Mouse (Mus musculus): ENCODE data around the gene Wdfy2. TPM values are rescaled to one million over a fixed set of nuclear protein-coding genes. Genes with fewer than 3 reads are reported as not detected.
"Not testable (repeated sequence)": the region's sequence is repeated elsewhere in the genome, so short reads cannot be mapped to it uniquely, and the experiment has no call there.

Gene Wdfy2
- 10 to 100 TPM; 10.5 to 12.8 TPM for total RNA-seq (2021)

DNA sequence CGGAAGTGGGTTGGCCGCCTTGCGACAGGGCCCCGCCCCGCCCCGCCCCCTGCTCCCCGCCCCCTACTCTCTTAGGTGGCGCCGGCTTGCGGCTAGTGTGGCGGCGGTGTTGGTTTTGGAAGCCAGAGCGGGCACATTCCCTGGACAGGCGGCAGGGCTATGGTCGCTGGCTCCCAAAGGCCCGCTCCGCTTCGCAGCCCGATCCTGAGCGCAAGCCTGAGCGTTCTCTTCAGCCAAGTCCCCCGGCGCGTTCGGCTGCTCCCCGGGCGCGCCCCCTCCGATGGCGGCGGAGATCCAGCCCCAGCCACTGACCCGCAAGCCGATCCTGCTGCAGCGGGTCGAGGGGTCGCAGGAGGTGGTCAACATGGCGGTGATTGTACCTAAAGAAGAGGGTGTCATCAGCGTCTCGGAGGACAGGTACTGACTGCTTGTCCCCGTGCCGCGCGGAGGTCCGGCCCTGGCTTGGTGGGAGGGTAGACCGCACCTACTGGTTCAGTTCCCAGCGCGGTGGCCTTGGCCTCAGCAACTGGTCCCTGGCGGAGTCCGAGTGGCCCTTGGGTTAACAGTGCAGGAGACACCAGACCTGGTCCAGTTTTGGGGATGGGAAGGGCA lies at the start of gene Wdfy2:
Wdfy2 (plus strand) TSS at position 38 of the 612 bp plus-strand sequence.
- no peak for DNase-seq (ENCODE audit: low spot score in 2 of 2)
- intact Hi-C loops (cut with DNase I), result loop anchor here (1.0 to 5.0 kb wide), 2 partner anchors 40 to 76 kb away; partner anchors contain the start of gene Ints6

DNA sequence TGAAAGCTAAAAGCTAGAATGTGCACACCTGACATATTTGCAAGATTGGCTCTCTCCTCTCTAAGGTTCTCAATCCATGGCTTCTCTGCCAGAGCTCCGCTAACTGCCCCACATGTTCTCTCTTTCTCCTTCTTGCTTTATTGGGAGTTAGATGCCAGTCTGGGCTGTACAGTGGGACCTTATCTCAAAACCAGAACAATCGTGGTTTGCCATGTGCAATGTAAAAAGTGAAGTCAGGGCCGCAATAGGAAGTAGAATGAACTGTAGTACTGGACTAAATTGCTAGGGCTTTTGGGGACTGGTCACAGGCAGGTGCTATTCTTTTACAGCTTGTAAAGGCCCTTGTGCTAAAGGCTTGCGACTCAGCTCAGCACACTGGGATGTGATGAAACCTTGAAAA lies 48.2 kb upstream of the Wdfy2 start:
- intact Hi-C loops (cut with DNase I), result no loop called here
- DNase-seq (ENCODE audit: low spot score in 2 of 2), result no peak

DNA sequence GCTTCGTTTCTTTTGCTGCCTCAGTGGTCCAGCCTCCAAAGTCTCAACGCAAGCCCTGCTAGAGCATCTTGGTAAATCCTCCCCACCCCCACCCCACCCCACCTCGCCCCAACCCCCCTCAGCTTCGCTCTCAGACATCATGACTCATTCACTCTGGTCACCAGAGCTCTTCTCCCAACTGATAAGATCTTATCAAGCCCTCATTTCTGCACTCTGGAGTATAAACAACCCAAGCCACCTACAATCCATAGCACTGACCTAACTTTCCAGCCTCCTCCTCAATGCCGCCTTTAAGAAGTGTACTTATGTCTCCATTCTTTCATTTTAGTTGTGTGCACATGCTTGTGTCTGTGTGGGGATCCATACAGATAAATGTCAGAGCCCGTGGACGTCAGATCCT lies 41.8 kb upstream of the Wdfy2 start:
- intact Hi-C loops (cut with DNase I), result no loop called here
- no peak for DNase-seq (ENCODE audit: low spot score in 2 of 2)

DNA sequence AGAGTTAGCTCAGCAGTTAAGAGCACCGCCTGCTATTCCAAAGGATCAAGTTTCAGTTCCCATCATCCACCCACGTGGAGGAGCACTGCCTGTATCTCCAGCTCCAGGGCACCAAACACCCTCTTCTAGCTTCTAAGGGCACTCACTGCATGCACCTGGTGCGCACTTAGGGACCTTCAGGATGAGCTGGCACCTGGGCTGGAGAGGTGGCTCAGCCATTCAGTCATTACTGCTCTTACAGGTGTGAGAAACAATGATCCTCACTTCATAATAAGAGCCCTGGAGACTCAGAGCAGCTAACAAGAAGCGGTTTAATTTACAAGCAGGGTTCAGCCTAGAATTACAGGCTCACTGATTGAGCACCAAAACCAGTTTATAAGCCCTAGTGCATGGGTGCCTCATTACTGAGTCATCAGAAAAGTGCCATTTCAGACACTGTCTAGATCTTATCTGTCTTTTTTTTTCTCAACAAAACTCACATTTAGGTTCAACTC lies 38.8 kb upstream of the Wdfy2 start:
- DNase-seq (ENCODE audit: low spot score in 2 of 2), result no peak
- intact Hi-C loops (cut with DNase I), result no loop called here

DNA sequence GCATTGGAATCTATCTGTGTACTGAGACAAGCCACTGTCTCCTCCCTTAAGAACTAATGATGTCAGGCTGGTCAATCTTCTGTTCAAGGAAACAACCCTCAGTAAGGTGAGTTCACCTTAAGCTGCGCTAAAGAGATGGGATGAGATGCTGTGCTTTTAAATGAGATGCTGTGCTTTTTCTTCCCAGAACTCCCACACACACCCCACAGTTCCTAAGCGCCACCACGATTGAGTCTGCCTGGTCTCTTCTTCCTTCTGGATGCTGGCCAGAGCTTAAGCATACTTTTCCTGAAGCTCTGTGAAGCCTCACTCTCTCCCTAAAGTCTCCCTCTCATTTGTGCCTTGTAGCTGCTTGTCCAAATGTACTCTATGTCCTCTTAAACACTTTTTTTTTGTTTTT lies 36.7 kb upstream of the Wdfy2 start:
- intact Hi-C loops (cut with DNase I), result no loop called here
- peak; percentile 26 to 30 for DNase-seq (ENCODE audit: low spot score in 2 of 2)

DNA sequence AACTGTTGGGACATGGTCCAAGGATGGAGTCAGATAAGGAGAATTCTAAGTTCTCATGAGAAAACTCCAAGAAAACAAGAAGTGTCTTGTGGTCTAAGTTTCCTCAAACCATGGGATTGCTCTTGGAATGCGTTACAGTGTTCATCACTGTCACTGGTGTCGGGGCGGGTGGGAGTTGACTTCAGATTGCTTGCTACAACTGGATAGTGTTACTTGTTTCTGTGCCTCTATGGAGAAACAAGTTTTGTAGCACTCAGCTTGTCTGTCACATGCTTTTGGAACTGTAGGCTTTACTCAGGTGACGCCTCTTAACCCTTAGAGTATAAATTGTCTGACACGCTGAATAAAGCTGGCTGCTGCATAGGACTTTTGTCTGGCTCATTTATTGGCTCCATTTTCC lies 34.3 kb upstream of the Wdfy2 start:
- no peak for DNase-seq (ENCODE audit: low spot score in 2 of 2)

DNA sequence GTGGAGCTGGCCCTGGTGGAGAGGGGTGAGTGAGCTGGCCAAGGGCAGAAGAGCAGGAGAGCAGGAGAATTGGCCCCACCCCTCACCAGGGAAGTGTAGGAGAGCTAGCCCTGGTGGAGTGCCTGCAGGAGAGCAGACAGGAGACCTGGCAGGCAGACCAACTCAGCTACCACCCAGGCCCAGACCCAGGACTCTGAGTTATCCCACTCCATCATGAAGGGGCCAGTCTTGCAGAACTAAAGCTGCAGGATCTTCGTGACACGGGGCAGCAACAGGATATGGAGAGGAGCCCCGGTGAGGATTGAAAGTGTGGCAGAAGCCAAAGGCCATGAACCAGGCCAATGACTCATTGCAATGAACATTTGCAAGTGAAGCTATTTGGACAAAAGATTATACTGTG lies 30.6 kb upstream of the Wdfy2 start:
- intact Hi-C loops (cut with DNase I), result no loop called here
- no peak for DNase-seq (ENCODE audit: low spot score in 2 of 2)

More for the DNA sequence above, 34.3 kb upstream of the Wdfy2 start:
- intact Hi-C loops (cut with DNase I), result no loop called here

DNA sequence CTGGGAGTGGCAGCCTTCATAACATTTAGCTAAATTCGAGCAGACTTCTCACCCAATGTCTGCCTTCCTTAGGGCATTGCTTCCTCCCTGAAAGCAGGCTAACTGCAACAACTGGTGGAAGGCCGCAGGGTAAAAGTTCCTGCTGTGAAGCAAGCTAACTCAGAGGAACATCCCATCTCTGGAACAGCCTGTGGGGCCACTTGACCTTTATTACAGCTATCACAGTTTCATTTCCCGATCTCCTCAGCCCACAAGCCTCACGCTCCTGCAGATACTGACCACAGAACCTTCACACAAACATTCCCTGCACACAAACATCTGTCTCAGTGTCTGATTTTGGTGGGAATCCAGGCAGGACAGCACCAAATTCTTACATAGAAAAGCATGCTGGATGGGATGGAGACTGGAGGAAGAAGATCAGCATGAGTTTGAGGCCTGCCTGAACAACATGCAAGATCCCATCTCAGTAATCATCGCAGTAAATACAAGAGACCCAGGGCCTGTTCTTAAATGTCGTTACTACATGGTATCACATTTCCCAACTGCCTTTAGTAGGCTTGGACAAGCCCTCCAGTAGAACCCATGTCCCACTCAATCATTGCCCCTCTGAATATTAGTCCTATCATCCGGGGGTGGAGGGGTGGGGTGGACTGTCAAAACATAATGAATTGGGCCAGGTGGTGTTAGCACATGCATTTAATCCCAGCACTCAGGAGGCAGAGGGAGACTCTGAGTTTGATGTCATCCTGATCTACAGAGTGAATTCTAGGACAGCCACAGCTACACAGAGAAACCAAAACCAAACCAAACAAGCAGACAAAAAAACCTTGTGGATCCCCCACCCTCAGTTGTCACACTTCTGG lies 28.6 kb upstream of the Wdfy2 start:
- DNase-seq (ENCODE audit: low spot score in 2 of 2), result no peak
- intact Hi-C loops (cut with DNase I), result no loop called here

DNA sequence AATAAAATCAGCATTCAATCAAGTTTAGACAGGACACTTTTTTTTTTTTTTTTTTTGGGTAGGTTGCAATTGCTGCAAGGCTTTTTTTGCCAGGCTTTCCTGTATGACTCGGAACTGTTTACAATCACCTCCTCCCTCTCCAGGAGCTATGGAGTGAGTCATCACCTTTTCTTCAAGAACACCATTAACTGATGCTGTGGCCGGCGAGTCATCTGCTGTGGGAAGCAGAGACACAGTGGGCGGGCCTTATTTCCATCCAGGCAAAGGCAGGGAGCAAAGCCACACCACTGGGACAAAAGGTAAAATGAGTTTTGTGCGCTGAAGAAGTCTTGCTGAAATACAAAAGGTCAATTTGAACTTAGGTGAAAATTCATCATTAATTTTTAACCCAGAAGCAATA lies 24.7 kb upstream of the Wdfy2 start:
- intact Hi-C loops (cut with DNase I), result no loop called here
- peak in 1 of 2 experiments; percentile 27 for DNase-seq (ENCODE audit: low spot score in 2 of 2)

DNA sequence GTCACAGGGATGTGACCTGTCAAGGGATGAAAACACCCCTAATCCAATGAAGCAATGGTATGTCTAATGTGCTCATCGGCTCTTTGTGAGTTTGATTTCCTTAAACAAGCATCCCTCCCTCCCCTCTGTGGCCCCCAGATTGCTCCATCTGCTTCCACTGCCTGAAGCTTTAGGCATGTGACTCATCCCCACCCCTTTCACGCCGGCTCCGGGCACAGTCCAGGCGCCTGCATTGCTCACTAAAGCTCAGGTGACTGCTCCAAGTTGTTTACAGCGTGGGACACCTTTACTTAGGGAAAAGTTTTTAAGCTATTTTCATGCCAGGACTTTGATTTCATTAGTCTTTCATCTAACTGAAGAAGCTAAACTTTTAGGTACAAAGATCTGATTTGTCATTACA lies 22.9 kb upstream of the Wdfy2 start:
- intact Hi-C loops (cut with DNase I), result no loop called here
- DNase-seq (ENCODE audit: low spot score in 2 of 2), result no peak

DNA sequence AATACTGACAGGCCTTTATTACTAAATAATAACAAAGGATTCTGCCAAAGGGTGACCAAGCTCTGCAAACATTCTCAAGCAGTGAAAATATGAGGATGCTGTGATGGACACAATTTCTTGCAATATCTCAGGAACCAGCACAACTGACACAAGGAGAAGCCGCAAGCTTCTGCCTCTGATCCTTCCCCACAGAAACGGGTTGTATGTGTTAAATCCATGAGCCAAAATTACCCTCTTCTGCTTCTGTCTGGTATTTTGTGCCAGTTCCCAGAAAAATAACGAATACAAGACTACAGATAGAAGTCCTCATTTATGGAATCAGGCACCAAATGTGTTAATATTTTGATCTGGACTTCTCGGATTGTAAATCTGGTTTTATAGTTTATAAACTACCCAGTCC lies 20.7 kb upstream of the Wdfy2 start:
- DNase-seq (ENCODE audit: low spot score in 2 of 2), result no peak
- intact Hi-C loops (cut with DNase I), result no loop called here

DNA sequence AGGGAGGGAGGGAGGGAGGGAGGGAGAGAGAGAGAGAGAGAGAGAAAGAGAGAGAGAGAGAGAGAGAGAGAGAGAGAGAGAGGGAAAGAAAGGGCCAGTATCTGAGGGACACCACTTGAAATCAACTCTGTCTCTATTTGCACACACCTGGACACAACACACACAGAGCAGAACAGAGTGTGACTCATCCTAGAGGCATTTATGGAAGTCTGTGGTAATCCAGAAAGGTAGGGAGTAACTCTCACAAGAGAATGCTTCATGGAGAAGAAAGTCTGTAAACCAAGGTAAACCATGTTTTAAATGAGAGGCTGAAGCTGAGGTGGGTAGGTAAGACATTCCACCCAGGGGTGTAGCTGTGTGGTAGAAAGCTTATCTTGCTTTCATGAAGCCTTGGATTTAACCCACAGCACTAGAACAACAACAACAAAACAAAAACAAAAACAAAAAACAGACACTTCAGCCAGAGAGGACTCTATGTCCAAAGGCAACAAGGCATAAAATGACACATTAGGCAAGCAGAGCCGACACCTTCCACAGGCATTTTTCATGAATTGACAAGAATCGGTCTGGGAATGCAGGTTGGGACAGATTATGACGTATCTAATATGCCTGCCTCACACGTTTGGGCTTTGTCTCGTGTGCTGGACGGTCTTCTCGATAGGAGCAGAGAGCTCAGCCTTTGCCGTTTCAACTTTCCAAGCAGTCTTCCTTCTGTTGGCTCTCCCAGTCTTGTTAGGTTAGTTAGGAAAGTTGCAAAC lies 11.7 kb upstream of the Wdfy2 start:
- no peak for DNase-seq (ENCODE audit: low spot score in 2 of 2)
- intact Hi-C loops (cut with DNase I), result no loop called here

DNA sequence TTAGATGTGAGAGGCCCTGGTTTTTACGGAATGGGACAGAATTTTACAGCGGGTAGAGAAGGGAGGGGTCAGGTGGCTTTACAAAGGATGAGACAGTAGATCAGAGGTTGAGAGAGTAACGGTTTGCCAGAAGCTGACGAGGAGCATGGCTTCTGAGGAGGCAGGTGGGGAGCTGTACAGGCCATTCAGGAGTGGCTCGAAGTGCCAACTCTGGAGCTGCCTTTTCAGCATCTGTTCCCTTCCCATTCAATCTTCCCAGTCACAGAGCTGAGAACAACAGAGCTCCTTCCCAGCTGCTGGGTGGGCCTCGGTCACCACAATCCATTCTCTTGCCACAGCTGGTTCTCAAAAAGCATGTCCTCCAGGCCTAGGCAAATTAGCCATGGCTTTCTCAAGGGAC lies 8.2 kb upstream of the Wdfy2 start:
- intact Hi-C loops (cut with DNase I), result no loop called here

DNA sequence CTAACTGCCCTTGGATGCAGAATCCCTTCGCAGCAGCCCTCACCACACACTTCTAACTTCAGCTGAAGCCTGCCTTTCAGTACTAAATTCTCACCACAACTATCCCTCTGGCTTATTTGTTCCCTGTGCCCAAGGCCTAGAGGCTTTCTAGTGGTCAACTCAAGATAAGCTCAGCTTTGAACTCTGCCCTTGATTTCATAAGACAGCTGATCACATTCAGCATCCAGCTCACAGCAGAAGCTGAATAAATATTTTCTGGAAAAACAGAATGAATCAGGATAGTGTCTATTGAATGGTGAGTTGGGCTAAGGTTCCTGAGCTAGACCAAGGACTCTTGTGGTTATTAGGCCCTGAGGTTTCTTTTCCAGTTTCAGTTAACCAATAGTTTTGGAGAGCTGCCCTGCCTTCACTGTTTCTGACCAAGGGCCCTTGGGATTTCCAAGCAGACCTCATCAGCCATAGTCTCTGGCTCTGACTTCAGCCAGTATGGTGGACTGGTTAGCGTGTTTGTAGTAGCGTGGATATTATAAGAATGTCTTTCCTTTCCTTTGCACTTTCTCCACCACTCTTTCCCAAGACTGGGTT lies 5.7 kb upstream of the Wdfy2 start:
- intact Hi-C loops (cut with DNase I), result no loop called here
- DNase-seq (ENCODE audit: low spot score in 2 of 2), result no peak

More for the DNA sequence above, 8.2 kb upstream of the Wdfy2 start:
- DNase-seq (ENCODE audit: low spot score in 2 of 2), result no peak

DNA sequence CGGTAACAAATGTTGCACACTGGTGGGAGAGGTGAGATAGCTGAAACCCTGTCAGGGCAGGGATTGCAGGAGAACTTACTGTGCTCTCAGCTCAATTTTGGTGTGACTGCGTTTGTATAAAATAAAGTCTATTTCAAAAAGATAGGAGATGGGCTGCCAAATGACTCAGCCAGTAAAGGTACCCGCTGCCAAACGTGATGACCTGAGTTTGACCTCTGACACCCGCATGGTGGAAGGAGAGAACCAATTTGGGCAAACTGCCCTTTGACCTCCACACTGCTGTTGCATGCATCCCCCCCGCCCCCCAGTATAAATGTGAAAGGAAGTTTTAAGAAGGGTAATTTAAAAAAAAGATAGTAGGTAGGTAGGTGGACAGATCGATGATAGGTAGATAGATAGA lies 4.4 kb upstream of the Wdfy2 start:
- DNase-seq (ENCODE audit: low spot score in 2 of 2), result no peak
- intact Hi-C loops (cut with DNase I), result no loop called here

DNA sequence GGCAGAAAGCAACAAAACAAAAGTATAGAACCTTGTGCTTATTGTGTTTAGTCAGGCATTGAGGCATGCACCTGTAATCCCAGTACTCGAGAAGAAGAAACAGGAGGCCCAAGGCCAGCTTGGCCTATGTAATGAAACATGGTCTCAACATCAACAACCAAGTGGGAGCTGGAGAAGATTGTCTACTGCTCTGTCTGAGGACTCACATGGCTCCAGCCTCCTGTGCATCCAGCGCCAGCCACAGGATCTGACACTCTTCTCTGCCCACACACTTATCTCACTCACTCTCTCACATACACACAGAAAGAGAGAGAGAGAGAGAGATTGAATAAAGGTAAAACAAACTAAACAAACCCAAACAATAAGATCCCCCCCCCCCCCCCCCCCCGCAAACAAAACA lies 3.9 kb upstream of the Wdfy2 start:
- intact Hi-C loops (cut with DNase I), result no loop called here
- no peak for DNase-seq (ENCODE audit: low spot score in 2 of 2)

DNA sequence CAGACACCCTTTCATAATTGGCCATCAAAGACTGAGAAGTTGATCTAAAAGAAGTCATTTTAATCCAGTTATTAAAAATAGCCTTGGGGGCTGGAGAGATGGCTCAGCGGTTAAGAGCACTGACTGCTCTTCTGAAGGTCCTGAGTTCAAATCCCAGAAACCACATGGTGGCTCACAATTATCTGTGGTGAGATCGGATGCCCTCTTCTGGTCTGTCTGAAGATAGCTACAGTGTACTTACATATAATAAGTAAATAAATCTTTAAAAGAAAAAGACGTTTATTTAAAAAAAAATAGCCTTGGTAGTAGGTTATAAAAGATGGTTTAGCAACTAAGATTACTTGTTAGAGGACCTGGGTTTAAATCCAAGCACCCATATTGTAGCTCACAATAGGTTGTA lies 1.7 kb upstream of the Wdfy2 start:
- intact Hi-C loops (cut with DNase I), result loop anchor here (5.0 kb wide), 1 partner anchor 42 kb away; no protein-coding TSS in a partner anchor
- not testable (repeated sequence) for DNase-seq (ENCODE audit: low spot score in 2 of 2)

DNA sequence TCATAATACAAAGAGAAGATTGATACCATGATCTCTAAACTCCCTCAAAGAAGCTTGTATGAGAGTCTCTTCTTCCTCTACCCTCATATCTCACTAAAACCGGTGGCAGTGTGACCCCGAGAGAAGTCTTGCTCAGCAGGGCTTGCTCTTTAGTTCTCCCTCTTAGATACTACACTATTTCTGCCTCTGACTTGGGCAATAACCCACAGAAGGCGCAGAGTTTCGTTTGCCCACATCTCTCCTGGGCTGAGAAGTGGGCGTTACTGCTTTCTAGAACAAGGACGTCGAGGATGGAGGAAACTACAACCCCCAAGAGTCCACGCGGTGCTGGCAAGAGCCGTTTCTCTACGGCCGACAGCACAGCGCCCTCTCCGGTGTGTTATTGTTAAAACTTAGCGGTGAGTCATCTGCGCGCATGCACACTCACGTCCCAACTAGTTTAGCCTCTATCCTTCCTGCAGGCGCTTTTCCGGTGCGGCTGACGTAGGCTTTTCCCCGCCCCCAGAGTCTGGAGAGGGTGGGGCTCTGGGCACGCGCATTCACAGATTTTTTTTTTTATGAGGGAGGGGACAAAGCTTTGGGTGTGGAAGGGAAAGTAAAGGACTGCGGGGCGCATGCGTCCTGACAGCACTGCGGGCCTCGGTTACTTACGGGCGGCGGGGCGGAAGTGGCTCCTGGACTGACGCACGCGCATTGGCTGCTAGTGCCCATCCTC lies 395 bp upstream of the Wdfy2 start:
- peak; percentile 98 for DNase-seq (ENCODE audit: low spot score in 2 of 2)
- intact Hi-C loops (cut with DNase I), result loop anchor here (1.0 to 5.0 kb wide), 2 partner anchors 40 to 76 kb away; partner anchors contain the start of gene Ints6

DNA sequence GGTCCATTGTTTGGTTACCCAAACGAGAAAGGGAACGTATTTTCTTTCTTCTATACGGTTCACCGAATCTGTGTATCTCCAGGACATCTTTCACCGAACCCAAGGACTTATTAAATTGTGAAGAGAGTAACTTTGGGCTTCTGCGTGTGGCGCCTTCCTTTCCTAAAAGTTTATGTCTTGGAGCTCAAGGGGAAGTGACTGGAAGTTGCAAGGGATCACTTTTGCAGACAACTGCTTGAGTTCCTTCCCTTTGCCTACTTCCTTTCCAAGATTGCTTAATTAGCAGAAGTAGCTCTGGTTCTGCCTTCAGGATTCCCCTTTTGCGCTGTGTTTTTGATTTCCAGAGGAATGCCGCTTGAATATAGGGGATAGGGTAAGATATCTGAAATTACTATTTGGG lies 858 bp downstream of the Wdfy2 start:
- intact Hi-C loops (cut with DNase I), result loop anchor here (5.0 kb wide), 1 partner anchor 39 kb away; no protein-coding TSS in a partner anchor
- DNase-seq (ENCODE audit: low spot score in 2 of 2), result no peak
